Mouse (Mus musculus): ENCODE results near the gene 1700113H08Rik.
A peak's percentile ranks its signal among the peaks of the same experiment; 100 is the strongest.

The 1700113H08Rik gene

DNA sequence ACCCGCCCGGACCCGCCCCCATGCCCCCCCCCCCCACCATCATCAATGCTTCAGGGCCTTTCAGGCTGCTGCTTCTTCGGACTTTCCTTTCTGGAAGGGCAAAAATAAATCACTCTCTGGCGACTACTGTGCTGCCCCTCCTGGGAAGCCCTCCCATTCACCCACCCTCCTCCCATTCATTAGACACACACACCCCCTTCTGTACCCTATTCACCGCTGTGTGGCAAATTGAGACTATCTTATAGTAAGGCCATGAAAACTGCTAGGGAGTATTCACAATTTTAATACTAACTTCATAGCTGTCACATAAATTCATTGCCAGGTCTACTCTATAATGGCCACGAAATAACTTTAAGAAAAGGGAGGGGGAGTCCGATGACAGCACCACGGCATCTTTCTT lies 1.1 kb downstream of the 1700113H08Rik start:
- no peak for DNase-seq (ENCODE audit: low read depth, low spot score)

DNA sequence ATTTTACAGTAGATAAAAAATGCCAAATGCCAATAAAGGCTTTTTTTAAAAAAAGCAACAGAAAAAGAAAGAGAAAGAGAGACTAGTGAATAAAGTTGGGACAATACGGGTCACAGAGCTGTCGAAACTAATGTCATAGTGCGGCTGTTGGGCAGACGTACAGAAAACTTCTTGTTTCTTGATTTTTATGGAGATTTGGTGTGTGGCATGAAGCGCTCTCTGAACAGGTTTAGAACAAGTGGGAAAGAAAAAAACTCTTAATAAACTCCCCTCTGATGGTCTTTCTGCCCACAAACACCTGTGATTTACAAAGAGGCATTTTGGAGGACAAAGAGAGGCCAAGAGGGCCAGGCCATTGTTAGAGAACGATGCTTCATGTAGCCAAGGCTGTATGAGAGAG lies 1.6 kb downstream of the 1700113H08Rik start:
- DNase-seq (ENCODE audit: low read depth, low spot score) = no peak

DNA sequence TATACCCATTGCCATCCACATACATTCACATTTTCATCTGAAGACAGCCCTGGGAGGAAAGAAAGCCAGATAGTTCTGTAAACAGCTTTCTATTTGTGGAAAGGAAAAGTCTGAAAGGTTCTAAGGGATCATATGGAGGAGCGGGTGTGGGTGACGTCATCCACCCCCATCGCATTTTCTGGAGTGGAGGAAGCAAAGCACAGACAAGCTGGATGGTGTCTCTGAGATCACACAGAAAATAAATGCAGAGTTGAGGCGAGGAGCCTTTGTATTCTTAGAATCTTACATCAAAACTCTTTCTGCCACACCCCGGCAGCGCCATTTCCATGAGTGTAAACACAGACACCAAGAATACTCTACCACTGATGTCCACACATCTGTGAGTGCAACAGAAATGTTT lies 26.4 kb downstream of the 1700113H08Rik start:
- DNase-seq (ENCODE audit: low read depth, low spot score) = no peak

DNA sequence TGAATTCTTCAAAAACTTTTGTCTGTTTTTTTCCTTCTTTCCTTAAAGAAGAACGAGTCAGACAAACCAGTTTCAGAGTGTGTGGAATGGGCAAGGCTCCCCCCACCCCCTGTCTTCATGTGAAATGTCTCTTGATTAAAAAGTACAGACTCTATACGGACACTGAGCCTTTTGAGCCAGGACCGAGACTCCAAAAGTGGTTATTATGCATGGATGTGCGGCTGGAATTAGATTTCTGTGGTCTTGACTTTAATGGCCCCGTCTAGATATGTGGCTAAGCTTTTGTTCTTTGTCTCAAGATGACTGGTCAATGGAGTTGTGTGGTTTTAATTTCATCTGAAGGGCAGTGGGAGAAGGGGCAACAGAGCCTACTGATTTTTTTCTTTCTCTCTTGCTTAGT lies 29.8 kb downstream of the 1700113H08Rik start:
- DNase-seq (ENCODE audit: low read depth, low spot score) = no peak

DNA sequence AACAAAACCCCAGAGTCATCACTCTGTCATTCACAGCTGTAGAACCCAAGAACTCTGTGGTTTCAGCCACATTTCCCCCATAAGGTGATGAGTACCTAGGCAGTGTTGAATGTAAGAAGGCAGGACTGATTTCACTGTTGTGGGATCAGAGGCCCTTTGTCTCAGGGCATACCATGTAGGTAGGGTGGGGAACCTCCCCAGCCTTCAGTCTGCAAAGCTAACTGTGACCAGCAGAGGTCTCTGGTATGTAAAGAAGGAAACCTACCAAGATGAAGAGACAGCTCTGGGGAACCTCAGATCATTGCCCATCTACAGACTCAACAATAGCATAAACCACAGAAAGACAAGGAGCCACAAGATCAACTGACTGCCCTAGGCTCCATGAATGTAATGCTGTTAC lies 36.4 kb downstream of the 1700113H08Rik start:
- DNase-seq (ENCODE audit: low read depth, low spot score) = peak; percentile 62

DNA sequence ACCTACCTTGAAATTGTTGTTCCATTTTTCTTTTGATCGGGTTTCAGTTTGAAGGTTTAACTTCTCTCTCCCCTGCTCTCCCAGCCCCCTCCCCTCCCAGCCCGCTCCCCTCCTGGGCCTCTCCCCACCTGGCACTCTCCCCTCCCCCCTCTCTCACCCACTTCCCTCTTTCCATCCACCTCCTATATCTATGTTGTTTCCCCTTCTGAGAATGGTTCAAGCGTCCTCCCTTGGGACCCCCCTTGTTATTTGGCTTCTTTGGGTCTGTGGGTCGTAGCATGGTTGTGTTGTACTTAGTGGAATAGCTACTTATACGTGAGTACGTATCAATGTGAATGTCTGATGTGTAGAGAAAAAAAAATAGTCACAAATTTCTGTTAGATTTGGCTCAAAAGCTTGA lies 40.9 kb downstream of the 1700113H08Rik start:
- no peak for DNase-seq (ENCODE audit: low read depth, low spot score)

DNA sequence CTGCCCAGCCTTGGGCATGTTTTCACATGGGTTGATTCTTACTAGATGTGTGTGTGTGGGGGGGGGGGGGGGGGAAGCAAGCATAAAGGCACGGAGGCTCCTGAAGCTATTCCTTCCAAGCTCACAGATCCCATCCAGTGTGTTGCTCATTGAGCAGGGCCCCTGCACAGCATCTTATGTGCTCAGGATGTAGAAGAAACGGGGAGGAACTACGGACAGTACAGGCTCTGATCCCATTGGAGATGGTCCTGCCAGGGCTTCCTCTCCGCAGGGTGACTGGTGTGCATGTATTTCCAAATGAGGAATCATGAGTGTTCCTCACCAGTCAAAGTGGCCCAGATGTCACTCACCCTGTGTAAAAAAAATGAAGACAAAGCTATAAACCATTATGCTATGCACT lies 42.8 kb downstream of the 1700113H08Rik start:
- no peak for DNase-seq (ENCODE audit: low read depth, low spot score)

DNA sequence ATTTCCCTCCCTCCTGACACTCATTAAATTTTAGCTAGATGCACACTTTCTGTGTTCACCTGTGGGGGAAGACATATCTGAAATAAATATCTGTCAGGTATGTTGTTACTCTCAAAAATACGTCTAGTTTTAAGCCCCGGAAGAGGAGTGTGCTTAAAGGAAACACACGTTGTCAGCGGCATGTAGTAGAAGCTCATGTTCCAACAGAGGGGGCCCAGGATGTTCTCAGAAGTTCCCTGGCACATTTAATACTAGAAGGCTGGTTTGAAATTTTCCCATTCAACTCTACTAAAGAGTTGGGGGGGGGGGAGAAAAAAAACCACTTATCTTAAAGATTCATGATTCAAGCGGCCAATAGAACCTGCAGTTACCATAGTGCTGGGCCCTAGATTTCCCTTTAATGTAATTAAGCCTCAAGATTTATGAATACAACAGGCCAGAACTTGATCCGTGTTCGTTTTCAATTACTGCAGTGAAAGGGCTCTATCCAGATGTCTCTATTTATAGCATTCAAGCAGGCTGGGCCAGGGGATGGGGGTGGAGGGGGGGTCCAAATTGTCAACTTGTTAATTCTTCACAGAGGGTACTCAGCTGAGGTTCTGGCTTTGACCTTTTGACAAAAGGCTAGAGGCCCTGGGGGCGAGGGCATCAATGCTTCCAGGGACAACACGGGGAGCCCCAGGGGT lies 43.6 kb downstream of the 1700113H08Rik start:
- no peak for DNase-seq (ENCODE audit: low read depth, low spot score)

DNA sequence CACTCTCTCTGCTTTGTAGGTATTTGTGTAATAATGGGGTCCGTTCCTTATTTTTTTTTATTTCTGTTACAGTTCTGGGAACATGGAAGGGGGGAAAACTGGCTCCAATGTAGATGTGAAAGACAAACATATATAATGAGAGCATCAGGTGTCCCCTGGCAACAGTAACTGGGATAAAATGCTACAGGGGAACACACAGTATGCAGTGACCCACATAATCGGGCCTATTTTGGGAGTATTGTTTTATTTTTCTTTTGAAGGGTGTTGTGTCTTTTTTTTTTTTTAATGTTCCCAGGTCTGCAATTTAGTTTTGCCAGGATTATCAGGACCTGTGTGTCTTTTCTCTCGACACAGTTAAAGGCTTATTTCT lies 44.1 kb downstream of the 1700113H08Rik start:
- no peak for DNase-seq (ENCODE audit: low read depth, low spot score)

DNA sequence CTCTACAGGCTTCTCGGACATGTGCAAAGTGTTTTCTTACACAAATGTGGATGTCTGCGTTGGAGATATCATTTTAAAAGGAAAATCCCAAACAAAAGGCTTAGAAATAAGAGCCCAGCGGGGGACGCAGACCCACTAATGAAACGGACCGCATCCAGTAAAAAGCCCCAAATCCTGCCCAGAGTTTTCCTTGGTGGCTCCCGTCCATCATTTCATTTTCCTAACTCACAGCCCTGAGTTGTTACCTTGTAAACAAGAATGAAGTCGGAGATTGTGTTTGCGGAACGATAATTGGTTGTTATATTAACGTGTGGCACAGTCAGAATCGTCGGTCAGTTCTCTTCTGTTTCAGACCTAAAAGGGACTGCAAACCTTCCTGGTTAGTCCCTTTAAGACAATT lies 44.6 kb downstream of the 1700113H08Rik start:
- DNase-seq (ENCODE audit: low read depth, low spot score) = no peak

DNA sequence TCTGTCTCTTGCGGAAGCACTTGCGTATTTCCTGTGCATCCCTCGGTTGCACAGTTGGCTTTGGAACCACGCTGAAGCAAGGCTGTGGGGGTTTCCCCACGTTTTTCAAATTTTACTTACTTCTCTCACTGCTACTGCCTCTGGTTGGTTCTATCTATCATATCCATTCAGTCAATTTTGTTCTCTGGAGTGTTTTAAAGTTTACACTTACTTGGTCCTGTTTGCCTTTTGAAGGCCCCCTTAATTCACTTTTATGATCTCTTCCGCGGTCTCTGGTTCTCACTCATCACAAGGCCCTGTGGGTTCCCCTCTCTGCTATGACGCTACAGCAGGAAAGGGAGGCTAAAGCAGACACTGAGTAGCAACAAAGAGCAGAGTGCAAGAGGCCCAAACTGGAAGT lies 45.4 kb downstream of the 1700113H08Rik start:
- no peak for DNase-seq (ENCODE audit: low read depth, low spot score)

DNA sequence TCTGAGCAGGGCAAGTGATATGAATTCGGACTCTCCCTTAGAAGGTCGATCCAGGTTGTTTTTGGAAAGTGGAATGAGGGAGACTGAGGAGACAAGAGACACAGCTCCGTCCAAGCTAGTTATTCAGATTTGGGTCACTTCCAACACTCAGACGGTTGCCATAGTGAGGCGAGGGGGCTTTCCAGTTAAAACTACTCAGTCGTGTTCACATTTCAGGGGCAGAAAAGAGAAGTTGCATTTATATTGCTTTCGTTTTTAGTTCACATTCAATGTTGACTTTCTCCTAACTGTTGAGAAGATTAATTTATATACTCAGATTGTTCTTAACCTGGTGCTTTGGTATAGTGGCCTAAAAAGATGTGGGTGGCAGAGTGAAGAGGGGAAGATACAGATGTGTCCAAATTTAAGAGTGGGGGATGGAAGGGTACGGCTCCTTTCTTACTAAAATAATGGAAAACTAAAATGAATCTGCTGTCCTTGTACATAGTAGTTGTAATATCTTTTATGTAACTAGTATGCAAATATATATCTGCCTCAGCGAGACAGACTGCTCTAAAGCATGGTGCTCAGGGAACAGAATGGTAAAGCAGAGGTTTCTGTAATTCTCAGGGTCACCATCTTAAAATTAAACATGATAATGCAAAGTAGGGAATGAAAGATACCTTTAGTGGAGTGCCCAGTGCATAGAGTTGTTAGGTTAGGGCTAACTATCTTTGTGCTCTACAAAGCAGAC lies 49.9 kb downstream of the 1700113H08Rik start:
- DNase-seq (ENCODE audit: low read depth, low spot score) = no peak

DNA sequence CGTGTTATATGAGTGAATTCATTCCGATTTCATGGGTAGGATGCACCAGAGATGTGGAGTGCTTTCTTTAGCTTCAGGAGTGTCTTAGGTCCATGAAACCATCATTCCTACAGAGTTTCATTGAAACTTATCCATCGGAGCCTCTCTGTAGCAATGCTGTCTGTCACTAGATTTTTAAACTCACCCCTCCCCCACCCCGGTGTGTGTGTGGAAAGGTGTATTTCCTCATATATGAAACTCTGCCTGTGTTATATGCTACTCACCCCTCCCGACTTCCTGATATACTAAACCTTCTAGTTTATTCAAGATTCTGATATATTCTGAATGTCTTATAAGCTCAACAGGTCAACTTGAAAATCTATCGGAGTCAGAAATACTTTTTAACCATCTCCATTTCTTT lies 50.5 kb downstream of the 1700113H08Rik start:
- DNase-seq (ENCODE audit: low read depth, low spot score) = no peak

DNA sequence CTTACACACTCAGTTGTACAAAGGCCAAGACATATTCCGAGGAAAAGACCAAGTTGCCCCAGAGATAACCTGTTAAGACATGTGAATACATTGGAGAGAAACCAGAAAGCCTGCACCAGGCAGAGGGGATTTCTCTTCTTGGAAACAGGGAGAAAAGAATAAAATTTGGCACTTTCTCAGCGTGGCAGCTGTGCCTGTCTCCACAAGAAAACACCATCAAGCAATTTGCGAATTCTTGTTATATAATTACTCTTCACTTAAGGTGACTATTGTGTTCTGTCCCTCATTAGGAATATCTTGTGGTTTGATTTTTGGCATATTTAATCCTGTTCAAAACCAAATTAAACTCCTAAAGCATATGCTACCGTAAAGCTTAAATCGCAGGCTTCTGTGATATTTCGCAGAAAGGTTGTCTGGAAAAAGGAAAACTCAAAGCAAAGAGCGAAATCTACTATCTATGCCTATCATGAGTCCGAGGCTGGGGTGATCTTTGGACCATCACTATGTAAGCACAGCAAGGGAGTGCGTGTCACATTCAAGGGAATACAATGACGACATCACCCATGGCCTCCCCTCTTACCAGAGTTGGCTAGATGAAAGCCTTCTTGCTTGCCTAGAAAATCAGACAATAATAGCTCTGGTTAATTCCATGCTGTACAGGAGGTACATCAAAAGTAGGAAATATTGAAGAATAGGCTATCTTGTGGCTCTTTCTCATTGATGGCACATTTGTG lies 51.4 kb downstream of the 1700113H08Rik start:
- no peak for DNase-seq (ENCODE audit: low read depth, low spot score)

DNA sequence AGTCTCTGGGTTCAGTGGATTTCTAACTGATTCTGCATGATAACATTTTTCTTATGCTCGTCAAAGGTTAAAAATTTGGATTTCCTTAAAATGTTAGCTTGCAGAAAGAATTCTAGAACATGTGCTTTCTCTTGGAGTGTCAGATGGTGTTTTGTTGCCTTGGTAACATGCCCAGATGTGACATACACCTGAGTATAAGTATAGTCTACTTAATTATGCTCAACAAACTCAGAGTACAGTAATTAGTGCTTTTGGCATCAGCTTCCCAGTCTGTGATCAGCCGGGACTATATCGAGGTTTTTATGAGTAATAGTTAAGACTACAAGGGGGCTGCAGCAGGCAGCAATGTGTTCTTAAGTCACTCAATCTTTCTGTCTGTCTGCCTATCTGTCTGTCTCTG lies 53.1 kb downstream of the 1700113H08Rik start:
- DNase-seq (ENCODE audit: low read depth, low spot score) = no peak

DNA sequence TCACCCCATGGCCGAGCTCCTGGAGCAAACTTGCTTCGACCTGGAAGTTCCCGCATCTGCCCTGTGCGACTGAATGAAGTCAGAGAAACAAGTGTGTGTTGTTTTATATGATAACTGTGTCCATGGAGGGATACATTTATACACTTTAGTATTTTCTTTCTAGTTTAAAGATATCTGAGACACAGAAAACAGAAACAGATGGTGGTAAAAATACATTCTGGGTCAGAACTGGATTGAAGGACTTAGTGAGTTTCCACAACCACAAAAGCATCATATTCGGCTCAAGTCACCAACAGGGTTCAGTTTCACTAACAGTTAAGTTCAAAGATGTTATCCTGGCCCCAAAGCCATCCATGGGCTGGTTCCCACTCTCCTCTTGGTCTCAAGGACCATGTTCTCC lies 67.2 kb downstream of the 1700113H08Rik start:
- no peak for DNase-seq (ENCODE audit: low read depth, low spot score)

DNA sequence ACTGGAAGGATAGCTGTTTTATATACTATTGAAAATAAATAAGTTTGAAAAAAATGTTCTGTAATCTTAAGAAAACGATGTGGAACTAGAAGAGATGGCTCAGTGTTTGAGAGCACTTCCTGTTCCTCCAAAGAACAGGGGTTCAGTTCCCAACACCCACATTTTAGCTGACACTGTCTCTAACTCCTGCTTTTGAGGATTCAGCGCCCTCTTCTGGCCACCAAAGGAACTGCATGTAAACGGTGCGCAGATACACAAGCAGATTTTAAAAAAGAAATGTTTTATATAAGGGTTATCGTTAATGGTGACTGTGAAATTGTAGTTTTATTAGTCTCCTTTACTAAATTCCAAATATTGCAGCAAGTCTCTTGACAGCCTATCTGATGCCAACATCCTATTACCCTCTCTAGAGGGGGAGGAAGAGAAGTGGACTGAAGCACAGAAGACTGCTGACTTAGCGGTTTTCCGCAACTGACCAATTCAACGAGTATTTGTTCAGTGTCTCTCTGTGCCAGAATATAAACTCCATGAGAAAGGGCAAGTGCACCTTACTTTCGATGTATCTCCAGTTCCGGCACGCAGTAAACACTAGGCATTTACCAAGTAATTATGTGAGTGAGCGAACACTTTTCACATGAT lies 68.5 kb downstream of the 1700113H08Rik start:
- DNase-seq (ENCODE audit: low read depth, low spot score) = peak; percentile 52

DNA sequence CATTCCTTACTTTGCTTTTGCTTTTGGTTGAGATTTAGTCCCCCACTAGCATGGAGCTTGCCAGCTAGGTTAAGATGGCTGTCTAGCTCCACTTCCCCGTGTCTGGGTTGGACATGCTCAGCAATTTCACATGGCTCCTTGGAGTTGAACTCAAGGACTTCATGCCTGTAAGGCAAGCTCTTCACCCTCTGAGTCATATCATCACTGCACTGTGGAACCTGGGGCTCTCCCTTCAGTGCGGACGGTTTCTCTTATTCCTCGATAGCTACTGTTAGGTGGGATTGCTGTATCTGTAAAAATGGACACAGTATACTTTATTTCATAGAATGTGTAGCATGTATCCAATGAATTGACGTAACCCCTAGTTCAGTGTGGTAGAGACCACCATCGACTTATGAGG lies 93.2 kb downstream of the 1700113H08Rik start:
- DNase-seq (ENCODE audit: low read depth, low spot score) = no peak

DNA sequence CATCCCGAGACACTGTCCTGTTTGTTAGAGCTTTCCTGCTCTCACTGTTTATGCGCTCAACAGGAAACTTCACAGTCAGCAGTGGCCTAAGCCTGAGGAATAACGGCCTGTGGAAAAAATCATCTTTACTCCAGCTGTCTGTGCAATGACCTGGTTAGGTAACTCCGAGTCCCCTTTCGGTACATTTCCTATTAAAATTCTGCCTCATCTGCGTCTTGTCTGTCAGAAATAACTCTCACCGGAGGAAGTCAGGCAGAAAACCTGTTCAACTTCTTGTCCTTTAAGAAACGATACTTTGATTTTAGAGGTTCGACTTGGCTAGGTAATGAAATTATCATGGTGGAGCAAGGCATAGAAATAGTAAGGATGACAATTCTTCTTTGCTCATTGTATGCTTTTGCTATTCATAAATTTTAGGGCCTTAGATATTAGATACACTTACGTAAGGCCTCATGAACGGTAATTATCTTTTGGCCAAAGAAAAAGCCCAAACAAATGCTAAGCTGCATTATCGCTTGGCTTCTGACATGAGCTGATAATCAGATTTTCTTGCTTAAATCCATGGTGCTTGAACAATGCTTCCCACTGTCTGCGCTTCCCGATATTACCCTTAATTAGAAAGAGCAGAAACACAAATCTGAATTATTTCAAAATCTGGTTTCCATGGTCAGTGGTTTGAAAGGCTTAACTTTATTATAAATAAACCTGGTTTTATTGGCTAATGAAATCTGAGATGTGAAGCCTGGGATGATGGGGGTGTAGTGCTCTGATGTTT lies 96.1 kb downstream of the 1700113H08Rik start:
- no peak for DNase-seq (ENCODE audit: low read depth, low spot score)

DNA sequence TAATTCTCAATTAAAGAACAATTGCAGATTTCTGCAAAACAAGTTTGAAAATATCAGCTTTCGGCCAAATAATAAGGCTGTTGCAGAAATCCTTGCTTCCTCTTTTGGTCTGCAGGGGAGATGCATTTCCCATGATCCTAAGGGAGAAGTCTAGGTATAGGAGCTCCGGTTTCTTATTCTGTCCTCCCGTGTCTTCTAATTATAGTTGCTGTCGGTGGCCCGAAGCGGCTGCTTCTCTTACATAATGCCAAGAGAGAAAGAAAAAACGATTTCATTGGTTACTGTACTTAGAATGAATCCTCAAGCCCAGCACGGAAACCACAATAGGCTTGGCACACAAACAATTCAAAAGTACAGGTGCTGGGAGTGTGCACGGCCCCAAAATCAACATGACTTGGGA lies 101.9 kb downstream of the 1700113H08Rik start:
- no peak for DNase-seq (ENCODE audit: low read depth, low spot score)

DNA sequence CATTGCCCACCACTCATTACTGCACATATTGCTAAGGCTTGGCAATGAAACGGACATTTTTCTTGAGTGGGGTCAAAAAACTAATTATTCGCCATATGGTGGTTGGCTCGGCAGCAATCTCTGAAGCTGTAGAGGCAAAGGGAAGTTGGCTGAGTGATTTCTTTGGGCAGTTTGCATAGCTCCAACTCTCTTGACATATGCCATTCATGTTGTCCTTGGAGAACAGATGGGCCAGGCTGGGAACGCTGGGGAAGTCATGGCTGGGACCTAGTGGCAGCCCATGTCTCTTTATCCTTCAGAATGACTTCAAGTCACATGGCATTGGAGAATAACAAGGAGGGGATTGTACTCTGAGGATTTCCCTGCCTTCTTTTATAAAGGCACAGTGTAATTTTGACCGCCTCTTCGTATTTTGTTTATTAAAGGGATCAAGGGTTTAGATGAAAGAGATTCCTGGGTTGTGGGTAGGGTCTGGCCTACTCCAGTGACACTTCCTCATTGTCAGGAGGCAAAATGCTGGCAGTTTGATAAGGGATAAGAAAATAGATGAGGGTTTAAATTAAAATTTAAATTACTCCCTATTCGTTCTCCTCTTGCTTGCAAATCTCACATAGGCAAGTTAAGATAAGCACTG lies 138.4 kb downstream of the 1700113H08Rik start:
- no peak for DNase-seq (ENCODE audit: low read depth, low spot score)
